Mouse (Mus musculus) right cerebral cortex, adult 18-20 months (tissue): ENCODE measurements at regions not wholly inside any gene's neighbourhood (a gene's known extent, or its start where the extent isn't known, plus 50 kb on each side); places are given as distances from the start of the nearest gene placed in this dataset.

Experiments used
- DNase-seq: peaks from one replicate; pipeline ENCODE4 v3.0.0; 2022; ENCODE audit warnings: mixed read lengths

DNA sequence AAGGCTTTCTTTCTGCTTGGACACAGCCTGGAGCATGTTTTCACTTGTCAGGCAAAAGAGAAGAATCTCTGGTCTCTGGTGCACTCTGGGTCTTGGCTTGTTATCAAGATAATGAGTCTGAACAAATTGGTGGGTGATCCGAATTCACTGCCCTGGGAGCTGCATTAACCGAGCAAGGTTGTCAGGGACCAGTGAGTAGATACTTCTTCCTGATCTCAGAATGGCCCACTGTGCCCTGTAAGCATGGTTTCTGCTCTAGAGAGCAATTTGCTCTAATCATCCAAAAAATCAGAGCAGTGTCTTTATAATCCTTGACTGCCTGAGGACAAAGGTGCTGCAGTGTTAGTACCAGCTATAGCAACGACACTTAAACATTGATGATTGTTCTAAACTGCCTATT, 97.2 kb upstream of the 1500015O10Rik start:
- DNase-seq: no peak

DNA sequence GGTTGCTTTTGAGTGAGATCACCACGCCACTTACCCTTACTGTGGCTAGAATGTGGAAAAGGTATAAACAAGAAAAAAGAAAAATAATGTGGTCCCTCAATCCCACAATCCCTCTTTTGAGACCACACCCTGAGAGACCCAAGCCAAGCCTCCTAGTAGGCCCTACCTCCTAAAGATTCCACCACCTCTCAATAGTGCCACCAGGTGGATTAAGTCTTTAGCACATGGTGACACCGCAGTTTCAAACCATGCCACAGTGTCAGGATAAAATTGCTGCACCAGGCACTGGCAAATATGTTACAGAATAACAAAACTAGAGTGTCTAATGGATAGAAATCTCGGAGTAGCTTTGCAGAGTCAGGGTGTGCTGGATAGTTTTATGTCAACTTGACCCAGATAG, 94.7 kb upstream of the 1500015O10Rik start:
- peak; percentile 15 for DNase-seq

DNA sequence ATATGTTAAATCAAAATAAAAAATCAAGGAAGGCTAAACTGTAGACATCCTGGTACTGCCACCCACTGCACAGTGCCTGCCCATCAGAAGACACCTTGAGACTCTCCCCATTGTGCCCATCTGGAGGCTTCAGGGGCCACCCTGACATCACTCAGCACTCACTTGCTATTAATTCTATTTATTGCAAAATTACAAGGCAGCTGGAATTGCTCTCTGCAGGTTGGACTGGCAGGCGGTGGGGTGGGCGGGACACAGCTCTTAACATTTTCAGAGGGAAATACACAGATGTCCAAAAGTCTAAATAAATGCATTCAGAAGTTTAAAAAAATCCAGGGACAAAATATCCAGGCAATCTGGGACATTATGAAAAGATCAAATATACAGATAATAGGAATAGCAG, 92.4 kb upstream of the 1500015O10Rik start:
- peak; percentile 25 for DNase-seq

DNA sequence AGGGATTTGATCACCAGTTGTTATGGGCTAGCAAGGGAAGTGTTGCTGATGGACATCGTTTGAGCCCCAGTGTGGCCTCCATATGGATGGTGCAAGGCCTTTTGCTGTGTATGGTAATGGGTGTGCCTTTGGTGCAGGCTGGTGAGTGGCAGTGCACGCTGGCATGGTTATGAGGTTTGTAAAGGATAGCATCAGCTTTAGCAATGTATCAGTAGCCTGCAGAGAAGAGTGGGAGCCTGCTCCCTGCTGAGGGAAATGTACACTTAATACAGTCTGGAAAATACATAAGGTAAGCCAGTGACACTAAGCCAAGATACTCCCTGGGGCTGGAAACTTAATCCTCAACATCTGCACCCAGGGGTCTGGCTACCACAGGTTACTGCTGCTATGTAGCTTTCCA, 58.4 kb upstream of the 1500015O10Rik start:
- no peak for DNase-seq
